Mouse (Mus musculus) MEL (cell line): Measurements from ENCODE around the gene Psap. TPM values are rescaled to one million over a fixed set of nuclear protein-coding genes. Genes with fewer than 3 reads are reported as not detected.

Experiments used
- DNase-seq: peaks from one replicate; pipeline ENCODE4 v3.0.0; 2011; ENCODE audit warnings: low read depth, low spot score
- H3K27ac ChIP-seq: 2 replicates; pipeline ENCODE4 v1.5.1; 2012; ENCODE audit warnings: low read depth, mild to moderate bottlenecking, control low read depth, low read length, moderate library complexity; ENCODE audit not compliant: control insufficient read depth
- H3K27me3 ChIP-seq, 2 experiments: fragments of 150-350 bp in 1 of 2; sonication (generic) in 1 of 2; 2 replicates each; pipeline ENCODE4 v1.6.1; 2012; ENCODE audit warnings: low read length in 2 of 2, mild to moderate bottlenecking in 2 of 2, improper control_type of control experiment in 1 of 2, moderate library complexity in 1 of 2; ENCODE audit not compliant: insufficient read depth in 2 of 2, control insufficient read depth in 1 of 2
- H3K36me3 ChIP-seq, 2 experiments: 2 replicates each; pipeline ENCODE4 v1.6.1; 2012 to 2014; ENCODE audit warnings: low read length in 2 of 2, improper control_type of control experiment in 1 of 2, inconsistent platforms in 1 of 2, mild to moderate bottlenecking in 1 of 2; ENCODE audit not compliant: insufficient read depth in 2 of 2, control insufficient read depth in 1 of 2
- H3K4me1 ChIP-seq, 2 experiments: fragments of 150-350 bp in 1 of 2; sonication (generic) in 1 of 2; 2 replicates each; pipeline ENCODE4 v1.6.1; 2012; ENCODE audit warnings: low read length in 2 of 2, improper control_type of control experiment in 1 of 2, mild to moderate bottlenecking in 1 of 2; ENCODE audit not compliant: insufficient read depth in 2 of 2, control insufficient read depth in 1 of 2
- H3K4me3 ChIP-seq, 2 experiments: fragments of 150-350 bp in 1 of 2; sonication (generic) in 1 of 2; 2 replicates each; pipeline ENCODE4 v1.5.1; 2012; ENCODE audit warnings: low read depth in 2 of 2, low read length in 2 of 2, mild to moderate bottlenecking in 2 of 2, moderate library complexity in 2 of 2, control low read depth in 1 of 2, improper control_type of control experiment in 1 of 2; ENCODE audit not compliant: control insufficient read depth in 1 of 2, insufficient read depth in 1 of 2
- H3K79me2 ChIP-seq: 2 replicates; pipeline ENCODE4 v1.6.1; 2012; ENCODE audit warnings: mild to moderate bottlenecking, low read length, moderate library complexity; ENCODE audit not compliant: control insufficient read depth, poor library complexity, insufficient read depth
- H3K9ac ChIP-seq: 2 replicates; pipeline ENCODE4 v1.6.1; 2012; ENCODE audit warnings: low read depth, mild to moderate bottlenecking, control low read depth, low read length, moderate library complexity; ENCODE audit not compliant: control insufficient read depth, poor library complexity, severe bottlenecking
- H3K9me3 ChIP-seq: fragments of 150-350 bp; sonication (generic); replicated peaks from 2 replicates; pipeline ENCODE4 v1.6.1; 2012; ENCODE audit warnings: mild to moderate bottlenecking, low read length, improper control_type of control experiment, moderate library complexity; ENCODE audit not compliant: insufficient read depth
- BHLHE40 ChIP-seq: IDR thresholded peaks from 2 replicates; pipeline ENCODE4 v1.6.1; 2012; ENCODE audit warnings: low read depth, mild to moderate bottlenecking, inconsistent platforms, low read length, improper control_type of control experiment, borderline replicate concordance
- CHD1 ChIP-seq: IDR thresholded peaks from 2 replicates; pipeline ENCODE4 v1.6.1; 2012; ENCODE audit warnings: low read depth, mild to moderate bottlenecking, inconsistent platforms, low read length, improper control_type of control experiment
- CHD2 ChIP-seq: IDR thresholded peaks from 2 replicates; pipeline ENCODE4 v1.6.1; 2011; ENCODE audit warnings: low read length, improper control_type of control experiment
- CTCF ChIP-seq, 3 experiments: IDR thresholded peaks in 2 of 3; conservative IDR thresholded peaks in 1 of 3; 2 replicates each; pipeline ENCODE4 v1.5.1; 2011 to 2012; ENCODE audit warnings: low read length in 3 of 3, low read depth in 2 of 3, mild to moderate bottlenecking in 2 of 3, improper control_type of control experiment in 1 of 3, inconsistent platforms in 1 of 3, mixed read lengths in 1 of 3, moderate library complexity in 1 of 3; ENCODE audit not compliant: control insufficient read depth in 1 of 3, insufficient read depth in 1 of 3, poor library complexity in 1 of 3, severe bottlenecking in 1 of 3
- E2F4 ChIP-seq: IDR thresholded peaks from 2 replicates; pipeline ENCODE4 v1.6.1; 2011; ENCODE audit warnings: low read depth, low read length, improper control_type of control experiment, borderline replicate concordance
- EP300 ChIP-seq, 2 experiments: IDR thresholded peaks; 2 replicates each; pipeline ENCODE4 v1.6.1; 2011; ENCODE audit warnings: improper control_type of control experiment in 2 of 2, low read length in 2 of 2, low read depth in 1 of 2, mild to moderate bottlenecking in 1 of 2
- ETS1 ChIP-seq: IDR thresholded peaks from 2 replicates; pipeline ENCODE4 v1.6.1; 2012; ENCODE audit warnings: low read depth, mild to moderate bottlenecking, inconsistent platforms, low read length, improper control_type of control experiment, moderate library complexity
- MAZ ChIP-seq: IDR thresholded peaks from 2 replicates; pipeline ENCODE4 v1.6.1; 2012; ENCODE audit warnings: low read depth, mild to moderate bottlenecking, inconsistent platforms, low read length, improper control_type of control experiment
- MEF2A ChIP-seq: IDR thresholded peaks from 2 replicates; pipeline ENCODE4 v1.6.1; 2014; ENCODE audit warnings: low read depth, mild to moderate bottlenecking, inconsistent platforms, low read length, improper control_type of control experiment; ENCODE audit not compliant: poor library complexity, insufficient replicate concordance, severe bottlenecking; ENCODE audit errors: extremely low read depth
- MXI1 ChIP-seq: IDR thresholded peaks from 2 replicates; pipeline ENCODE4 v1.6.1; 2011; ENCODE audit warnings: mild to moderate bottlenecking, low read depth, low read length, improper control_type of control experiment
- MYC ChIP-seq: IDR thresholded peaks from 2 replicates; pipeline ENCODE4 v1.6.1; 2011; ENCODE audit warnings: low read depth, mild to moderate bottlenecking, low read length, improper control_type of control experiment, moderate library complexity
- NRF1 ChIP-seq: IDR thresholded peaks from 2 replicates; pipeline ENCODE4 v1.6.1; 2014; ENCODE audit warnings: low read depth, mild to moderate bottlenecking, inconsistent platforms, low read length, improper control_type of control experiment, moderate library complexity; ENCODE audit not compliant: poor library complexity, insufficient read depth, severe bottlenecking
- POLR2AphosphoS2 ChIP-seq: IDR thresholded peaks from 2 replicates; pipeline ENCODE4 v1.6.1; 2011; ENCODE audit warnings: low read length, improper control_type of control experiment
- RCOR1 ChIP-seq: IDR thresholded peaks from 2 replicates; pipeline ENCODE4 v1.6.1; 2012; ENCODE audit warnings: low read depth, mild to moderate bottlenecking, inconsistent platforms, low read length, improper control_type of control experiment
- SIN3A ChIP-seq: IDR thresholded peaks from 2 replicates; pipeline ENCODE4 v1.6.1; 2012; ENCODE audit warnings: low read length, improper control_type of control experiment, inconsistent platforms
- TAL1 ChIP-seq: IDR thresholded peaks from 2 replicates; pipeline ENCODE4 v1.6.1; 2012; ENCODE audit warnings: mild to moderate bottlenecking, inconsistent platforms, low read length, moderate library complexity, mixed read lengths
- UBTF ChIP-seq: IDR thresholded peaks from 2 replicates; pipeline ENCODE4 v1.6.1; 2012; ENCODE audit warnings: low read depth, mild to moderate bottlenecking, inconsistent platforms, low read length, improper control_type of control experiment, moderate library complexity, borderline replicate concordance; ENCODE audit not compliant: insufficient read depth
- USF1 ChIP-seq: IDR thresholded peaks from 2 replicates; pipeline ENCODE4 v1.6.1; 2014; ENCODE audit warnings: low read depth, mild to moderate bottlenecking, inconsistent platforms, low read length, improper control_type of control experiment, moderate library complexity
- ZKSCAN1 ChIP-seq: IDR thresholded peaks from 2 replicates; pipeline ENCODE4 v1.6.1; 2012; ENCODE audit warnings: low read depth, mild to moderate bottlenecking, inconsistent platforms, low read length, improper control_type of control experiment, moderate library complexity
- polyA plus RNA-seq, 2 experiments: library from polyadenylated mRNA; stranded (reverse) in 1 of 2; unstranded in 1 of 2; fragments of >175 nt in 1 of 2; fragments of >200 nt in 1 of 2; gene quantifications; 2 replicates each; pipeline versions ENCODE4 v1.2.1 to v1.2.4; 2012; ENCODE audit warnings: low replicate concordance in 2 of 2, low read depth in 1 of 2; ENCODE audit not compliant: insufficient read length in 2 of 2, insufficient read depth in 1 of 2, missing spikeins in 1 of 2
- total RNA-seq: library from RNA; depleted of rRNA; stranded (reverse); fragments of 300-350 nt; gene quantifications from 2 replicates; pipeline ENCODE4 v1.2.3, GENCODE M21; 2012

The Psap gene
- total and polyA plus RNA-seq, 3 experiments = 56.8 to 153 (median 106) TPM

DNA sequence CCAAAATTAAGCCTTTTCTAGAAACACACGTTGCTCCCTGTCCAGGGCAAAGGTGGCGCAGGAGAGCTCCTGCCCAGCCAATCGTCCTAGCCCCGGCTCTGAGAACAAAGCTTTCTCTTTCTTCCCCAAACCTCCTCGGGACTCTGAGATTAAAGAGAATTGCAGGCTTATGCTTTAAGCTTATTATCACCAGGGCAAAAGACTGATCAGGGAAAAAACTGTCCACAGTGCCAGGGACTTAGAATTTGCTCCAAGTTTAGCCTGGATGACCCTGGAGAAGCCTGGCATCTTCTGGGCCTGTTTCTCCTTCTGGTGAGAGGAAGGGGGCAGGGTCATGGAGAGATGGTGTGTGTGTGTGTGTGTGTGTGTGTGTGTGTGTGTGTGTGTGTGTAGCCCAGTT is 15.9 kb upstream of the Psap start:
- DNase-seq = no peak
- Histone ChIP-seq H3K9me3 (no peaks in the 10 kb centered on the region), H3K27ac (no peak overlapping the region), H3K4me3 (no peak overlapping the region)
- no peak for TF ChIP-seq MXI1
- no peak for TF ChIP-seq EP300 (IDR thresholded peaks at IDR 0.05; ENCODE audit: low read depth in 1 of 2, low read length in 2 of 2)
- no peak for TF ChIP-seq UBTF
- TF ChIP-seq, all 39 proteins: peak for 0
- Histone ChIP-seq H3K27me3 (no peaks in the 10 kb centered on the region), H3K79me2 (no peaks in the 10 kb centered on the region), H3K4me1 (peaks cover 2 to 16% of the 10 kb centered on the region in 2 experiments; a peak in 3 of 4 replicates), H3K36me3 (peaks cover 0 to 9% of the 10 kb centered on the region in 2 experiments; a peak in 2 of 4 replicates), H3K9ac (no peak overlapping the region)

DNA sequence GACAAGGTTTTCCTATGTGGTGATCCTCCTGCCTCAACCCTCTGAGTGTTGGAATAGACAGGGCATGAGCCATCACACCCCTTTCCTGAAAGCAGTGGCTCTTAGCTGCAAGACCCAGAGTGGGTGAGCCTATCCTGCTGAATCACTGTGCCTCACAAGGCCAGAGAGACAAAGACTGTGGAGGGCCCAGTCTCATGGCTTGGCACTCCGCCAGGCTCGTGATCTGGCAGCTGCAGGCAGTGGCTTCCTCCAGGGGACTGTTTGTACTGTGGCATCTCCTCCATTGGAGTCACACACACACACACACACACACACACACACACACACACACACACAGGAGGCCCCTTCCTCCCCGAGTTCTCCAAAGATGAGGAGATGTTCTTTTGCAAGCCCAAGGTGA is 15.0 kb upstream of the Psap start:
- peak; percentile 89 for DNase-seq
- H3K79me2 ChIP-seq = no peaks in the 10 kb centered on the region
- TF ChIP-seq EP300 (IDR thresholded peaks at IDR 0.05; ENCODE audit: low read depth in 1 of 2, low read length in 2 of 2) (peak; percentile 12 to 57; a peak in 2 of 4 replicates), MYC (0 out of 2 replicates have a peak, but pooled peaks have one; percentile 22), TAL1 (peak; percentile 28; the same call in 1 of the 2 replicates), USF1 (peak; percentile 55; the same call in 1 of the 2 replicates), BHLHE40 (peak; percentile 97), ETS1 (peak; percentile 80), UBTF (no peak), MEF2A (no peak), RCOR1 (peak; percentile 69; the same call in 1 of the 2 replicates)
- no peak overlapping the region for H3K4me3 ChIP-seq
- H3K27ac ChIP-seq = no peak overlapping the region
- no peak overlapping the region for H3K9ac ChIP-seq
- H3K9me3 ChIP-seq = no peaks in the 10 kb centered on the region
- H3K4me1 ChIP-seq = peaks cover 2 to 10% of the 10 kb centered on the region in 2 experiments; a peak in 3 of 4 replicates
- no peaks in the 10 kb centered on the region for H3K27me3 ChIP-seq
- H3K36me3 ChIP-seq = peaks cover 0 to 6% of the 10 kb centered on the region in 2 experiments; a peak in 1 of 4 replicates

DNA sequence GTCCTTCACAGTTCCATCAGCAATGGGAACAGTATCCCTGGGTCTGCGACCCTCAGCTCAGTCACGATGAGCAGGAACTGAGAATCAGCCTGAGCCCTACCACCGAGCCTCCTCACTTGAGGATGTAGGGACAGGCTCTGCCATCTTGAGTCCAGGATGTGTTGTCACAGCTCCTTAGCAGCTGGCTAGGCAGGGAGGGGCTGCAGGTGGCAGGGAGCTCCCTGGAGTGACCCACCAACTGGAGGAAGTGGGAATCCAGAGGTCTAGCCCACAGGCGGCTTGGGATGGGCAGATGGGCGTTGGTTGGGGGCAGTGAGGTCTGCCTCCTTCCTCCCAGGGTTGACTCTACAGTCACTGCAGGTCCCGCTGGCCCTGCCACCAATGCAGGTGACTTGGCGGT is 14.1 kb upstream of the Psap start:
- H3K36me3 ChIP-seq = peaks cover 0 to 6% of the 10 kb centered on the region in 2 experiments; a peak in 1 of 4 replicates
- H3K79me2 ChIP-seq = no peaks in the 10 kb centered on the region
- H3K27me3 ChIP-seq = no peaks in the 10 kb centered on the region
- no peak overlapping the region for H3K4me3 ChIP-seq
- TF ChIP-seq E2F4 = no peak
- TF ChIP-seq NRF1 = no peak
- TF ChIP-seq MAZ = no peak
- TF ChIP-seq POLR2AphosphoS2 = no peak
- TF ChIP-seq CTCF (IDR thresholded peaks at IDR 0.05 in 2 of 3, conservative IDR thresholded peaks at IDR 0.05 in 1 of 3; ENCODE audit: control insufficient read depth in 1 of 3, insufficient read depth in 1 of 3, low read depth in 2 of 3, low read length in 3 of 3, poor library complexity in 1 of 3, severe bottlenecking in 1 of 3) = no peak
- no peak for TF ChIP-seq ZKSCAN1
- no peak for TF ChIP-seq BHLHE40
- TF ChIP-seq SIN3A = no peak
- no peak for TF ChIP-seq CHD1
- no peak for TF ChIP-seq RCOR1
- TF ChIP-seq CHD2 = no peak
- no peak for TF ChIP-seq UBTF
- no peak overlapping the region for H3K9ac ChIP-seq
- peaks cover 2 to 10% of the 10 kb centered on the region in 2 experiments; a peak in 3 of 4 replicates for H3K4me1 ChIP-seq
- H3K27ac ChIP-seq = no peak overlapping the region
- no peaks in the 10 kb centered on the region for H3K9me3 ChIP-seq
- DNase-seq = no peak
